Mouse (Mus musculus): Measurements from ENCODE around the gene Cisd2.

Cisd2 gene

GRCm38 (mm10) chr3:135423608-135424212 lies at the start of gene Cisd2:
Gene Cisd2 (minus strand): TSS chr3:135423925.
- no peak for DNase-seq (ENCODE audit: low spot score)

GRCm38 (mm10) chr3:135470823-135471222 lies 47.1 kb upstream of the Cisd2 start:
- no peak for DNase-seq (ENCODE audit: low spot score)

GRCm38 (mm10) chr3:135469974-135470373 lies 46.2 kb upstream of the Cisd2 start:
- DNase-seq (ENCODE audit: low spot score) = peak; percentile 30

- DNase-seq (ENCODE audit: low spot score) = no peak
Measured at GRCm38 (mm10) chr3:135469146-135469545, 45.4 kb upstream of the Cisd2 start.

GRCm38 (mm10) chr3:135468402-135468801 lies 44.7 kb upstream of the Cisd2 start:
- no peak for DNase-seq (ENCODE audit: low spot score)

GRCm38 (mm10) chr3:135458981-135459380 lies 35.3 kb upstream of the Cisd2 start:
- no peak for DNase-seq (ENCODE audit: low spot score)

- no peak for DNase-seq (ENCODE audit: low spot score)
Measured at GRCm38 (mm10) chr3:135444930-135445329, 21.2 kb upstream of the Cisd2 start.

- DNase-seq (ENCODE audit: low spot score) = no peak
Measured at GRCm38 (mm10) chr3:135440621-135441020, 16.9 kb upstream of the Cisd2 start.

GRCm38 (mm10) chr3:135440221-135440620 lies 16.5 kb upstream of the Cisd2 start:
- DNase-seq (ENCODE audit: low spot score) = no peak

- DNase-seq (ENCODE audit: low spot score) = no peak
Measured at GRCm38 (mm10) chr3:135439651-135440050, 15.9 kb upstream of the Cisd2 start.

- peak; percentile 35 for DNase-seq (ENCODE audit: low spot score)
Measured at GRCm38 (mm10) chr3:135438913-135439531, 15.3 kb upstream of the Cisd2 start.

GRCm38 (mm10) chr3:135438531-135438912 lies 14.8 kb upstream of the Cisd2 start:
- peak; percentile 87 for DNase-seq (ENCODE audit: low spot score)

GRCm38 (mm10) chr3:135437758-135438495 lies 14.2 kb upstream of the Cisd2 start, which contains the start of gene Ube2d3:
Gene Ube2d3 (plus strand): TSS chr3:135438149.
- DNase-seq (ENCODE audit: low spot score) = peak; percentile 95

- DNase-seq (ENCODE audit: low spot score) = no peak
Measured at GRCm38 (mm10) chr3:135436901-135437616, 13.3 kb upstream of the Cisd2 start.

GRCm38 (mm10) chr3:135422856-135423607 lies 693 bp downstream of the Cisd2 start:
- DNase-seq (ENCODE audit: low spot score) = peak; percentile 26

GRCm38 (mm10) chr3:135422232-135422855 lies 1.4 kb downstream of the Cisd2 start:
- no peak for DNase-seq (ENCODE audit: low spot score)

- no peak for DNase-seq (ENCODE audit: low spot score)
Measured at GRCm38 (mm10) chr3:135421310-135421594, 2.5 kb downstream of the Cisd2 start.

- DNase-seq (ENCODE audit: low spot score) = no peak
Measured at GRCm38 (mm10) chr3:135420542-135421309, 3.0 kb downstream of the Cisd2 start.

- no peak for DNase-seq (ENCODE audit: low spot score)
Measured at GRCm38 (mm10) chr3:135417799-135418198, 5.9 kb downstream of the Cisd2 start.

- no peak for DNase-seq (ENCODE audit: low spot score)
Measured at GRCm38 (mm10) chr3:135417245-135417644, 6.5 kb downstream of the Cisd2 start.

GRCm38 (mm10) chr3:135411824-135412223 lies 11.9 kb downstream of the Cisd2 start:
- DNase-seq (ENCODE audit: low spot score) = no peak
